Mouse (Mus musculus) heart, embryonic 10.5 days (tissue): ENCODE measurements around the gene Catip. TPM values are rescaled to one million over a fixed set of nuclear protein-coding genes. Genes with fewer than 3 reads are reported as not detected.
"Not testable (repeated sequence)": the region's sequence is repeated elsewhere in the genome, so short reads cannot be mapped to it uniquely, and the experiment has no call there.

ENCODE experiments used
- DNase-seq: peaks from one replicate; pipeline ENCODE4 v3.0.0-alpha.2; 2017; ENCODE audit warnings: low spot score
- H3K27ac ChIP-seq: fragments of 300-500 bp; sonication (generic); 2 replicates; pipeline ENCODE4 v1.5.1; 2016; ENCODE audit warnings: mild to moderate bottlenecking
- H3K27me3 ChIP-seq: fragments of 300-500 bp; sonication (generic); 2 replicates; pipeline ENCODE4 v1.6.1; 2016; ENCODE audit warnings: mild to moderate bottlenecking; ENCODE audit not compliant: poor library complexity, insufficient read depth, severe bottlenecking
- H3K36me3 ChIP-seq: fragments of 300-500 bp; sonication (generic); 2 replicates; pipeline ENCODE4 v1.6.1; 2016; ENCODE audit warnings: mild to moderate bottlenecking, moderate library complexity
- H3K4me1 ChIP-seq: fragments of 300-500 bp; sonication (generic); 2 replicates; pipeline ENCODE4 v1.6.1; 2016; ENCODE audit warnings: mild to moderate bottlenecking
- H3K4me3 ChIP-seq: fragments of 300-500 bp; sonication (generic); 2 replicates; pipeline ENCODE4 v1.5.1; 2016; ENCODE audit warnings: mild to moderate bottlenecking, moderate library complexity
- H3K9me3 ChIP-seq: fragments of 300-500 bp; sonication (generic); 2 replicates; pipeline ENCODE4 v1.6.1; 2016; ENCODE audit warnings: mild to moderate bottlenecking, moderate library complexity
- WGBS: fragments of 180-500 bp; shearing (Covaris S2); methylation state at CpG from one replicate; pipeline ENCODE4 v1.1.7; 2016; 5-methylcytosine and 5-hydroxymethylcytosine counted together
- polyA plus RNA-seq: library from polyadenylated mRNA; unstranded; fragments of >200 nt; fragmentation: Nextera tagmentation; extraction: Ambion mirVana; gene quantifications from 2 replicates; pipeline ENCODE4 v1.2.1, GENCODE M21; 2016

Catip gene
- polyA plus RNA-seq, 1 experiment from 2014 or later, result 0.20 TPM

DNA sequence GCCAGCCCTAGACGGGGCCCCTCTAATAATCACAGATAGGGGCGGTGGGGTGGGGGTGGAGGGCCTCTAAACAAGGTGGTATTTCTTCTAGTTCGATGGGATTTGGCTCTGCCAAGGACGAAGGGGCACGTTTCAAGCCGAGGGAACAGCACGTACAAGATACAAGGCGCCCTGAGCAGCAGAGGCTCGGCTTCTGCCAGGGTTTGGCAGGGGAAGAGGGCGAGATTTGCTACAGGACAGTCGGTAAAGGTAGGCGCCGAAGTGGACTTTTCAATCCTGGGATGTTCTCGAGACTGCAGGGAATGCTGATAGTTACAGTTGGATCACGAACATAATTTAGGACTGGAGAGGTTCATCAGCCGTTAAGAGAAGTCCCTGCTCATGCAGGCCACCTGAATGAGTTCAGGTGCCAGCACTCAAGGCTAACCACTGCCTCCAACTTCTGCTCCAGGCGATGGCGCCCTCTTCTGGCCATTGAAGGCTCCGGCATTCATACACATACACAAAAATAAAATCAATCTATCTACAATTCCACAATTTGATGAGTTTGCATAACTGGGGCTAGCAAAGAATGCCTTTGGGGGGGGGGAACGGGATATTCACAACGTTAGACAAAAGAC, 28.5 kb downstream of the Catip start:
- Histone ChIP-seq H3K4me1 (peaks cover 64% of the 10 kb centered on the region), H3K4me3 (peak overlapping the region; percentile 86), H3K9me3 (no peaks in the 10 kb centered on the region), H3K27ac (peak overlapping the region; percentile 100), H3K36me3 (peaks cover 23% of the 10 kb centered on the region), H3K27me3 (no peaks in the 10 kb centered on the region)
- WGBS, result 7% methylated on average over 21 of the region's 21 CpGs
- peak; percentile 91 for DNase-seq

DNA sequence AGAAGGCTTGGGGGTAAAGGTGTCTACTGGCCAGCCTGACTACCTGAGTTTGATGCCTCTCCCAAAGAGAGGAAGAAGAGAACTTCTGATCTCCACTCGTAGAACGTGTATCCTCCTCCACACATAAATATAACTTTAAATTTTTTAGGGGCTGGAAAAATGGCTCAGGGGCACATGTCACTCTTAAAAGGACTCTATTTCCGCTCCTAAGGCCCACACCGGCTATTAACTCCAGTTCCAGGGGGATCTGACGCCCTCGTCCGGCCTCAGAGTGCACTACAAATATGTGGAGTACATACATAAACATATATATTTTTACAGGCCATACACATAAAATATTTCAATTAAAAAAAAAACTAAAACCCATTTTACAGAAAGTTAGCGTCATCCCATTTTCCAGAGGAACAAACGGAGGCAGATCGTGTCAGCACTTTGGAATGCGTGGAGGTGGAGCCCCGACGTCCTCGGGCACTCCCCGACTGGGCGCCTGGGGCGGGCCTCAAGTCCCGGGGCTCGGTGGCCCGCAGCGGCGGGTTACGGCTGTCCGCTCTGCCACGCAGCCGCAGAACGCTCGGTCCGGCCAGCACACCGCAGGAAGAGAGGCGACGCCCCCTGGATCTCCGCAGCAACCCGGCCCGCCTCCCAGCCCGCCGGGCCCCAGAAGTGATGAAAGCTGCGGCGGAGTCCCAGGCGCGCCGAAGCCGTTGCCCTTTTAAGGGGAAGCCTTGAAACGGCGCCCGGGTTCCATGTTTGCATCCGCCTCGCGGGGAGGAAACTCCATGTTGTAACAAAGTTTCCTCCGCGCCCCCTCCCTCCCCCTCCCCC, 29.2 kb downstream of the Catip start, which contains the start of gene Ctdsp1:
Ctdsp1 (plus strand) TSS at position 586 of the 825 bp plus-strand sequence.
- DNase-seq, result peak; percentile 98
- H3K9me3 ChIP-seq, result no peaks in the 10 kb centered on the region
- peaks cover 64% of the 10 kb centered on the region for H3K4me1 ChIP-seq
- peaks cover 28% of the 10 kb centered on the region for H3K36me3 ChIP-seq
- H3K4me3 ChIP-seq, result peak within 1 kb of the TSS; percentile 86
- WGBS, result 2% methylated on average over 51 of the region's 51 CpGs
- no peaks in the 10 kb centered on the region for H3K27me3 ChIP-seq
- peak within 1 kb of the TSS; percentile 100 for H3K27ac ChIP-seq

DNA sequence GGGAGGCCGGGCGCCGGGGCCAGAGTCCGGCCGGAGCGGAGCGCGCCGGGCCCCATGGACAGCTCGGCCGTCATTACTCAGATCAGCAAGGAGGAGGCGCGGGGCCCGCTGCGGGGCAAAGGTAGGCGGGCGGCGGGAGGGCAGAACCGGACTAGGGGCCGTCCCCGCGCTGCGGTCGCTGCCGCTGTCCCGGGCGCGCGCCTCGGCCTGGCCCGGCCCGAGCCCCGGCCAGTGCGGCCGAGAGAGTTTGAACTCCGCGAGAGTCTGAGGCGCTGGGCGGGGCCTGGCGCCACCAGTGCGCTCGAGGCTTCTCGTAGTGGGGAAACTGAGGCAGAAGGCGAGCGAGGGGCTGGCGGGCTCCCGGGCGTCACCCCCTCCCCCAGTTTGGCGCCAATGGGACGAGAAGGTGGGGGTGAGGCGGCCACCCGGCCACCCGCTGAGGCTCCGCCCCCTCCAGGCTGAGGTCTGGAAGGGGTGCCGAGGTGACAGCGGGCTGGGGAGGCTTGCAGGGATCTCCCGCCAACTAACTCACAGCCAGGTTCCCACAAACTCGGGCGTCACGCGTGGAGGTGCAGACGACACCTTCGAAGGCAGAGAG, 30.0 kb downstream of the Catip start:
- Histone ChIP-seq H3K27ac (peak overlapping the region; percentile 100), H3K27me3 (no peaks in the 10 kb centered on the region), H3K4me1 (peaks cover 63% of the 10 kb centered on the region), H3K36me3 (peaks cover 28% of the 10 kb centered on the region), H3K4me3 (peak overlapping the region; percentile 86), H3K9me3 (no peaks in the 10 kb centered on the region)
- DNase-seq, result peak; percentile 88
- WGBS, result under 1% methylated on average over 57 of the region's 63 CpGs

DNA sequence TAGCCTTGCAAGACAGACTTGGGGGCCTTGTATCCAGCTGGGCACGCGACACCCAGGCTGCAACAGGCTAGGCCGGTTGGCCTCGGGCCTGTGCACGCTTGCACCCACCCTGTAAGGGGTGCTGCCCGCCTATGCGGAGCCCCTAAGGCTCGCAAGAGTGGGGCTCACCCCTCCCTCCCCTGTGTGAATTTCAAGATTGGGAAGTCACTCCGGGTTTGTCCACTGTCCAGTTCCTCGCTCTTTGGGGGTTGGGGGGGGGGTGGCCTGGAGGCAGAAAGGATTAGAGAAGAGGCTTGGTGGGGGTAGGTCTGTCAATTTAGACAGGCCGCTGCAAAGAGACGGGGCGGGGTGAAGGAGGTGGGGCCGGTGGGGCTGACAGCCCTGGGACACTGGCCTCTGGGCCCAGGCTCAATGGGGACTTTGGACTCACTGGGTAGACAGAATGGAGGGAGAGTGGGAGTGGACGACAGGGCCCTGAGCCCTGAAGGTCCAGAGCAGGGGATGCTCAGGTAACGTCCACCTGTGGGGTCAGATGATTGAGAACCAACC, 30.6 kb downstream of the Catip start:
- no peak for DNase-seq
- Histone ChIP-seq H3K4me3 (peak overlapping the region; percentile 86), H3K4me1 (peaks cover 57% of the 10 kb centered on the region), H3K27me3 (no peaks in the 10 kb centered on the region), H3K27ac (peak overlapping the region; percentile 100), H3K36me3 (peaks cover 28% of the 10 kb centered on the region), H3K9me3 (no peaks in the 10 kb centered on the region)
- 2% methylated on average over 16 of the region's 16 CpGs for WGBS

DNA sequence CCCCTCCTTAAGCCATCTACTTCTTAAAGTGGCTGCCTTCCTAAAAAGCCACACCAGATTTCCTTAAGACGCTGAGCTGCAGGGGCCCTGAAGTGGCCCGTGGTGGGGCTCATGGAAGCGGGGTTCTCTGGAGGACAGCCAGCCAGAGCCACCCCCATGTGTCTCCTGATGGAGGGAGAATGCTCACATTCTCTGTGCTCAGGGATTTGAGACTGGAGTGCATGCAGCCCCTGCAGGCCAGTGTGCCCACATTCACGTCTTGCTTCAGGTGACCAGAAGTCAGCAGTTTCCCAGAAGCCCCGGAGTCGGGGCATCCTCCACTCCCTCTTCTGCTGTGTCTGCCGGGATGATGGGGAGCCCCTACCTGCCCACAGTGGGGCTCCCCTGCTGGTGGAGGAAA, 31.1 kb downstream of the Catip start:
- Histone ChIP-seq H3K4me3 (peak overlapping the region; percentile 86), H3K4me1 (peaks cover 60% of the 10 kb centered on the region), H3K27ac (peak overlapping the region; percentile 100), H3K27me3 (no peaks in the 10 kb centered on the region), H3K9me3 (no peaks in the 10 kb centered on the region), H3K36me3 (peaks cover 28% of the 10 kb centered on the region)
- WGBS, result 59% methylated on average over 7 of the region's 7 CpGs
- no peak for DNase-seq

DNA sequence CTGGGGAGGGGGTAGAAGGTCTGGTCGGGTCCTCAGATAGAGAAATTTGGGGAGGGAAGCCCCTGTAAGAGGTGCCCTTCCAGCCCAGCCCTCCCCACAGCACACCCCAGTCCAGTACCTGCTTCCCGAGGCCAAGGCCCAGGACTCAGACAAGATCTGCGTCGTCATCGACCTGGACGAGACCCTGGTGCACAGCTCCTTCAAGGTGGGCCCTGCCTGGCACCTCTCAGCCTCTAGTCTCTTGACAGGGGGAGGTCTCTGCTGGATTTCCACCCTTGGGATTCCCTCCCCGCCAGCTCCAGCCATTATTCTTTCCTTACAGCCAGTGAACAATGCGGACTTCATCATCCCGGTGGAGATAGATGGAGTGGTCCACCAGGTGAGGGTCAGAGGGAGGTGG, 31.8 kb downstream of the Catip start:
- no peak for DNase-seq
- 89% methylated on average over 9 of the region's 9 CpGs for WGBS
- Histone ChIP-seq H3K36me3 (peaks cover 28% of the 10 kb centered on the region), H3K9me3 (no peaks in the 10 kb centered on the region), H3K27ac (peak overlapping the region; percentile 42; the same call in 1 of the 2 replicates), H3K27me3 (no peaks in the 10 kb centered on the region), H3K4me3 (no peak overlapping the region), H3K4me1 (peaks cover 58% of the 10 kb centered on the region)

GRCm38 (mm10) chr1:74394311-74394710, 32.4 kb downstream of the Catip start:
- DNase-seq, result no peak
- Histone ChIP-seq H3K9me3 (no peaks in the 10 kb centered on the region), H3K27ac (no peak overlapping the region), H3K27me3 (no peaks in the 10 kb centered on the region), H3K4me1 (peaks cover 54% of the 10 kb centered on the region), H3K36me3 (peaks cover 28% of the 10 kb centered on the region), H3K4me3 (no peak overlapping the region)
- WGBS, result 87% methylated on average over 9 of the region's 9 CpGs

DNA sequence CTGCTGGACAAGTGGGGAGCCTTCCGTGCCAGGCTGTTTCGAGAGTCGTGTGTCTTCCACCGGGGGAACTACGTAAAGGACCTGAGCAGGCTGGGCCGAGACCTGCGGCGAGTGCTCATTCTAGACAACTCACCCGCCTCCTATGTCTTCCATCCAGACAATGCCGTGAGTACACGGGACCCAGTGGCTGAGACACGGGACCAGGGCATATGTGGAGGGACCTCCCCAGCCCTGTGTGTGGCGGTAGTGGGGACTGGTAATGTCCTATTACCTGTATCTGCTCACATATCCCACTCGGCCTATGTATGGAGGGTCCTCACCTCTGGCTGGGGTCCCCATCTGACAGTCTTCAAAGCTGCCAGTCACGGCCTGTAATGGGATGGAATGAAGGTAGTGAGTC, 33.0 kb downstream of the Catip start:
- no peak overlapping the region for H3K4me3 ChIP-seq
- DNase-seq, result no peak
- WGBS, result 90% methylated on average over 15 of the region's 15 CpGs
- no peak overlapping the region for H3K27ac ChIP-seq
- H3K27me3 ChIP-seq, result no peaks in the 10 kb centered on the region
- H3K36me3 ChIP-seq, result peaks cover 28% of the 10 kb centered on the region
- H3K4me1 ChIP-seq, result peaks cover 49% of the 10 kb centered on the region
- no peaks in the 10 kb centered on the region for H3K9me3 ChIP-seq

DNA sequence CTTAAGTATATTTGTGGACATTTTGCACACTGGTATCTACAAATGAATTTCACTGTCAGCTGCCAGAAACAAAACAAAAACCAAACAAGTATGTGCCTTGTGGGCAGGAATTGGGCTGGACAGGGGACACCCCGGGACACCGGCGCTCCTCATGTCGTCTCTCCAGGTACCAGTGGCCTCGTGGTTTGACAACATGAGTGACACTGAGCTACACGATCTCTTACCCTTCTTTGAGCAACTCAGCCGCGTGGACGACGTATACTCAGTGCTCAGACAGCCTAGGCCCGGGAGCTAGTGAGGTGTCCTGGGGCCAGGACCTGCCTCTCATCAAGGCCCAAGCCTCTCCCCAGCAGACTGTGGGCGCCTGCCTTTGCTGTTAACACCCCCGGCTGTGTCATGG, 33.4 kb downstream of the Catip start:
- no peak for DNase-seq
- H3K36me3 ChIP-seq, result peaks cover 28% of the 10 kb centered on the region
- H3K27ac ChIP-seq, result no peak overlapping the region
- no peak overlapping the region for H3K4me3 ChIP-seq
- H3K9me3 ChIP-seq, result no peaks in the 10 kb centered on the region
- peaks cover 45% of the 10 kb centered on the region for H3K4me1 ChIP-seq
- no peaks in the 10 kb centered on the region for H3K27me3 ChIP-seq
- 81% methylated on average over 13 of the region's 13 CpGs for WGBS

DNA sequence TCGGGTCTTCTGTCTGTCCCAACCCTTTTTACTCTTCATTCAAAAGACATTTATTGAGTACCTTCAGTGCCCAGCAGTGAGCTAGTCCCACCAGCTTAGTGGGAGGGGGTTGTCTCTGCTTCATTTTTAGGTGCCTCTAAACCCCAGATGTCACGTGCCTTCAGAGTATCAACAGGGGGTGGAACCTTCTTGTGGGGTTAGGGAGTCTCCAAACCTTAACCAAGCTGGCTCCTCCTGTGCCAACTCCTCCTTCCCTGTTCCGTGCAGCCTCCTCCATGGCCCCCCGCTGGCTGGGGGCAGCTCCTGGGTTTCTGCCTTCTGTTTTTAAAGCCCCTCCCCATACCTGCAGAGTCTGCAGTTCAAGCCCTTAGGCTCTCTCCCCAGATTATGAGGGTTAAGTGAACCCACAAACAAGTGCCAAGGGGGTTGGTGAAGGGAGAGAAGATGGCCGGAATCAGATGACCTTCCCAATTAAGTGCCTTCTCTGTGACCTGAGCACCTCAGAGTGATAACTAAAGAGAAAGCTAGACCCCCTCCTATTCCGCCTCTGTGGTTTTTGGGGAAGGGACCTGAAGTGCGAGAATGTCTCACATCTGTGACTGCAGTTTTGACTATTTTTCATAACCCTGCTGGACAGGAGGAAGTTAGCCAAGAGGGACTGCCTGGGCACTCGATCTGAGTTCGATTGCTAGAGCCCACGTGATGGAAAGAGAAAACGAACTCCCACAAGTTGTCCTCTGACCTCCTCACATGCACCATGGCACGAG, 34.7 kb downstream of the Catip start:
- Histone ChIP-seq H3K27ac (peak overlapping the region; percentile 88), H3K36me3 (peaks cover 28% of the 10 kb centered on the region), H3K4me3 (peak overlapping the region; percentile 57), H3K4me1 (peaks cover 41% of the 10 kb centered on the region)
- 7% methylated on average over 12 of the region's 12 CpGs for WGBS
- DNase-seq, H3K27me3 ChIP-seq, H3K9me3 ChIP-seq: not testable (repeated sequence)

- DNase-seq, result peak; percentile 99
- H3K9me3 ChIP-seq, result no peaks in the 10 kb centered on the region
- peak overlapping the region; percentile 88 for H3K27ac ChIP-seq
- peaks cover 45% of the 10 kb centered on the region for H3K4me1 ChIP-seq
- H3K36me3 ChIP-seq, result peaks cover 28% of the 10 kb centered on the region
- no peaks in the 10 kb centered on the region for H3K27me3 ChIP-seq
- WGBS, result under 1% methylated on average over 41 of the region's 41 CpGs
- peak overlapping the region; percentile 57 for H3K4me3 ChIP-seq
Observed at GRCm38 (mm10) chr1:74397268-74397918, 35.5 kb downstream of the Catip start.

GRCm38 (mm10) chr1:74397919-74398451, 36.1 kb downstream of the Catip start:
- peaks cover 28% of the 10 kb centered on the region for H3K36me3 ChIP-seq
- WGBS, result 3% methylated on average over 11 of the region's 11 CpGs
- H3K4me3 ChIP-seq, result peak overlapping the region; percentile 57
- no peaks in the 10 kb centered on the region for H3K9me3 ChIP-seq
- H3K4me1 ChIP-seq, result peaks cover 39% of the 10 kb centered on the region
- H3K27me3 ChIP-seq, result no peaks in the 10 kb centered on the region
- H3K27ac ChIP-seq, result peak overlapping the region; percentile 88
- peak; percentile 90 for DNase-seq
